Mouse (Mus musculus): Measurements from ENCODE around the gene Batf.

Batf gene

GRCm38 (mm10) chr12:85684411-85685275 lies 1.8 kb upstream of the Batf start:
- in situ Hi-C loops (cut with MboI, MseI) = loop anchor here (5.0 to 10.0 kb wide), 4 partner anchors 48 to 390 kb away; partner anchors contain the start of gene Tgfb3

- in situ Hi-C loops (cut with MboI, MseI) = loop anchor here (5.0 to 10.0 kb wide), 4 partner anchors 45 to 388 kb away; partner anchors contain the start of gene Tgfb3
Measured at GRCm38 (mm10) chr12:85687217-85687533, 706 bp downstream of the Batf start.

GRCm38 (mm10) chr12:85687846-85688245 lies 1.4 kb downstream of the Batf start:
- in situ Hi-C loops (cut with MboI, MseI) = loop anchor here (5.0 to 10.0 kb wide), 4 partner anchors 44 to 387 kb away; partner anchors contain the start of gene Tgfb3

- in situ Hi-C loops (cut with MboI, MseI) = loop anchor here (5.0 kb wide), 1 partner anchor 1508 kb away; no protein-coding TSS in a partner anchor
Measured at GRCm38 (mm10) chr12:85695787-85696186, 9.3 kb downstream of the Batf start.

- in situ Hi-C loops (cut with MboI, MseI) = loop anchor here (5.0 kb wide), 1 partner anchor 1509 kb away; no protein-coding TSS in a partner anchor
Measured at GRCm38 (mm10) chr12:85696436-85696835, 10.0 kb downstream of the Batf start.

GRCm38 (mm10) chr12:85698179-85698578 lies 11.7 kb downstream of the Batf start:
- in situ Hi-C loops (cut with MboI, MseI) = loop anchor here (5.0 kb wide), 1 partner anchor 1511 kb away; no protein-coding TSS in a partner anchor

- in situ Hi-C loops (cut with MboI, MseI) = no loop called here
Measured at GRCm38 (mm10) chr12:85700191-85700841, 13.8 kb downstream of the Batf start.

- in situ Hi-C loops (cut with MboI, MseI) = no loop called here
Measured at GRCm38 (mm10) chr12:85700842-85701223, 14.4 kb downstream of the Batf start.

GRCm38 (mm10) chr12:85702166-85703055 lies 15.9 kb downstream of the Batf start:
- in situ Hi-C loops (cut with MboI, MseI) = no loop called here

- in situ Hi-C loops (cut with MboI, MseI) = no loop called here
Measured at GRCm38 (mm10) chr12:85703507-85703906, 17.0 kb downstream of the Batf start.

- in situ Hi-C loops (cut with MboI, MseI) = no loop called here
Measured at GRCm38 (mm10) chr12:85704566-85704965, 18.1 kb downstream of the Batf start.

GRCm38 (mm10) chr12:85705002-85705830 lies 18.7 kb downstream of the Batf start:
- in situ Hi-C loops (cut with MboI, MseI) = no loop called here

GRCm38 (mm10) chr12:85705831-85706530 lies 19.5 kb downstream of the Batf start:
- in situ Hi-C loops (cut with MboI, MseI) = no loop called here

GRCm38 (mm10) chr12:85706906-85707305 lies 20.4 kb downstream of the Batf start:
- in situ Hi-C loops (cut with MboI, MseI) = no loop called here

GRCm38 (mm10) chr12:85707391-85707790 lies 20.9 kb downstream of the Batf start:
- in situ Hi-C loops (cut with MboI, MseI) = no loop called here

- in situ Hi-C loops (cut with MboI, MseI) = no loop called here
Measured at GRCm38 (mm10) chr12:85708556-85708955, 22.1 kb downstream of the Batf start.

- in situ Hi-C loops (cut with MboI, MseI) = no loop called here
Measured at GRCm38 (mm10) chr12:85710695-85711094, 24.2 kb downstream of the Batf start.

GRCm38 (mm10) chr12:85712587-85712986 lies 26.1 kb downstream of the Batf start:
- in situ Hi-C loops (cut with MboI, MseI) = no loop called here

- in situ Hi-C loops (cut with MboI, MseI) = no loop called here
Measured at GRCm38 (mm10) chr12:85714126-85714525, 27.7 kb downstream of the Batf start.

- in situ Hi-C loops (cut with MboI, MseI) = no loop called here
Measured at GRCm38 (mm10) chr12:85725306-85725705, 38.8 kb downstream of the Batf start.

All from T-helper 1 cell (primary cell).